Mouse (Mus musculus): ENCODE measurements around the gene Slc18a2.

DNA sequence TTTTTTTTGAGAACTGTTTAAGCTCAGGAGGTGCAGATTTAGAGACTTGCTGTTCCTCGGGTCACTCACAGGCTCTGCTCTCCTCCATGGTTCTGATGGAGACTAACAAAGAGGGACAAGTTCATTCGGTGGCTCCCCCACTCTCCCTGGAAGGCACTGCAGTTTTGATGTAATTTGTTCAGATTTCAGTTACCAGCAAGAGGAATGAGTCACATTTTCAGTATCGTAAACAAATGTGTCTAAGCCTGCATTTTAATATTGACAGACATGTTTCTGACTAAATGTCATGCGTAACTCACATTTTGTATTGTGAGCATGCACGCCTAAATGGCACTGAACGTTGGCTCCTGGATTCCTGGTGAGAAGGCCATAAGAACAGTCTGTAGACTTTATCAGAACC is 5.2 kb downstream of the Slc18a2 start:
- TF ChIP-seq CTCF (IDR thresholded peaks at IDR 0.05; ENCODE audit: control insufficient read depth, insufficient read depth, insufficient read length) (no peak), MAX (IDR thresholded peaks at IDR 0.05) (no peak), CEBPB (IDR thresholded peaks at IDR 0.05; ENCODE audit: low read depth) (no peak), USF1 (IDR thresholded peaks at IDR 0.05; ENCODE audit: low read depth) (no peak)

All from C2C12 (cell line).